Mouse (Mus musculus): Measurements from ENCODE around the gene Glis2.
A peak's percentile ranks its signal among the peaks of the same experiment; 100 is the strongest.
"Not testable (repeated sequence)": the region's sequence is repeated elsewhere in the genome, so short reads cannot be mapped to it uniquely, and the experiment has no call there.

Glis2 gene

GRCm38 (mm10) chr16:4593971-4594813, at the start of gene Glis2:
TSS of gene Glis2 (plus strand) at chr16:4594713.
- DNase-seq (ENCODE audit: low spot score), result no peak

- no peak for DNase-seq (ENCODE audit: low spot score)
Measured at GRCm38 (mm10) chr16:4544845-4545244, 49.7 kb upstream of the Glis2 start.

- no peak for DNase-seq (ENCODE audit: low spot score)
Measured at GRCm38 (mm10) chr16:4546838-4547237, 47.7 kb upstream of the Glis2 start.

- DNase-seq (ENCODE audit: low spot score), result no peak
Measured at GRCm38 (mm10) chr16:4547611-4548010, 46.9 kb upstream of the Glis2 start.

GRCm38 (mm10) chr16:4548953-4549688, 45.4 kb upstream of the Glis2 start:
- DNase-seq (ENCODE audit: low spot score), result no peak

- DNase-seq (ENCODE audit: low spot score), result peak; percentile 61
Measured at GRCm38 (mm10) chr16:4551056-4551455, 43.5 kb upstream of the Glis2 start.

GRCm38 (mm10) chr16:4551885-4552284, 42.6 kb upstream of the Glis2 start:
- DNase-seq (ENCODE audit: low spot score), result no peak

- no peak for DNase-seq (ENCODE audit: low spot score)
Measured at GRCm38 (mm10) chr16:4552829-4553550, 41.5 kb upstream of the Glis2 start.

- no peak for DNase-seq (ENCODE audit: low spot score)
Measured at GRCm38 (mm10) chr16:4555555-4555954, 39.0 kb upstream of the Glis2 start.

- no peak for DNase-seq (ENCODE audit: low spot score)
Measured at GRCm38 (mm10) chr16:4557085-4557484, 37.4 kb upstream of the Glis2 start.

GRCm38 (mm10) chr16:4557949-4558348, 36.6 kb upstream of the Glis2 start:
- DNase-seq (ENCODE audit: low spot score), result peak; percentile 53

GRCm38 (mm10) chr16:4558384-4558979, 36.0 kb upstream of the Glis2 start:
- peak; percentile 90 for DNase-seq (ENCODE audit: low spot score)

- DNase-seq (ENCODE audit: low spot score), result no peak
Measured at GRCm38 (mm10) chr16:4558980-4559631, 35.4 kb upstream of the Glis2 start.

- peak; percentile 83 for DNase-seq (ENCODE audit: low spot score)
Measured at GRCm38 (mm10) chr16:4559715-4560144, 34.8 kb upstream of the Glis2 start, which contains the start of gene Tfap4. TSS of gene Tfap4 (minus strand) at chr16:4559854.

GRCm38 (mm10) chr16:4560145-4560952, 34.2 kb upstream of the Glis2 start:
- no peak for DNase-seq (ENCODE audit: low spot score)

- no peak for DNase-seq (ENCODE audit: low spot score)
Measured at GRCm38 (mm10) chr16:4567912-4568311, 26.6 kb upstream of the Glis2 start.

GRCm38 (mm10) chr16:4570737-4571136, 23.8 kb upstream of the Glis2 start:
- DNase-seq (ENCODE audit: low spot score), result no peak

GRCm38 (mm10) chr16:4576038-4576437, 18.5 kb upstream of the Glis2 start:
- DNase-seq (ENCODE audit: low spot score), result no peak

GRCm38 (mm10) chr16:4576873-4577272, 17.6 kb upstream of the Glis2 start:
- DNase-seq (ENCODE audit: low spot score), result no peak

GRCm38 (mm10) chr16:4578630-4579029, 15.9 kb upstream of the Glis2 start:
- no peak for DNase-seq (ENCODE audit: low spot score)

GRCm38 (mm10) chr16:4581179-4581578, 13.3 kb upstream of the Glis2 start:
- DNase-seq (ENCODE audit: low spot score), result not testable (repeated sequence)

Data from left cerebral cortex, adult 11 months (tissue).